Mouse (Mus musculus) lung, postnatal 4 days (tissue): ENCODE measurements around the gene Dirc2.

Experiments used
- DNase-seq, 2 experiments: peaks; one replicate each; pipeline ENCODE4 v3.0.0; 2021

Gene Dirc2

GRCm38 (mm10) chr16:35738096-35738767, 30.9 kb downstream of the Dirc2 start:
- DNase-seq: no peak

- peak; percentile 49 to 71 for DNase-seq
These were observed 35.1 kb downstream of the Dirc2 start for GRCm38 (mm10) chr16:35734038-35734437.

- no peak for DNase-seq
These were observed 37.1 kb downstream of the Dirc2 start for GRCm38 (mm10) chr16:35732096-35732495.

GRCm38 (mm10) chr16:35729151-35729738, 39.9 kb downstream of the Dirc2 start:
- DNase-seq: peak; percentile 27 to 75

- no peak for DNase-seq
These were observed 42.6 kb downstream of the Dirc2 start for GRCm38 (mm10) chr16:35726601-35727000.

GRCm38 (mm10) chr16:35724561-35724960, 44.6 kb downstream of the Dirc2 start:
- DNase-seq: no peak

GRCm38 (mm10) chr16:35717761-35718160, 51.4 kb downstream of the Dirc2 start:
- DNase-seq: no peak

- DNase-seq: no peak
These were observed 52.9 kb downstream of the Dirc2 start for GRCm38 (mm10) chr16:35716257-35716656.

GRCm38 (mm10) chr16:35715771-35716170, 53.4 kb downstream of the Dirc2 start:
- no peak for DNase-seq

GRCm38 (mm10) chr16:35715350-35715749, 53.8 kb downstream of the Dirc2 start:
- DNase-seq: no peak

- no peak for DNase-seq
These were observed 54.5 kb downstream of the Dirc2 start for GRCm38 (mm10) chr16:35714689-35715088.

- no peak for DNase-seq
These were observed 55.5 kb downstream of the Dirc2 start for GRCm38 (mm10) chr16:35713606-35714005.

- DNase-seq: no peak
These were observed 58.2 kb downstream of the Dirc2 start for GRCm38 (mm10) chr16:35711004-35711403.

GRCm38 (mm10) chr16:35707004-35707403, 62.2 kb downstream of the Dirc2 start:
- no peak for DNase-seq

- DNase-seq: no peak
These were observed 64.4 kb downstream of the Dirc2 start for GRCm38 (mm10) chr16:35704796-35705195.

- no peak for DNase-seq
These were observed 65.1 kb downstream of the Dirc2 start for GRCm38 (mm10) chr16:35703763-35704679.

GRCm38 (mm10) chr16:35701823-35702222, 67.3 kb downstream of the Dirc2 start:
- DNase-seq: no peak

GRCm38 (mm10) chr16:35696103-35696502, 73.1 kb downstream of the Dirc2 start:
- no peak for DNase-seq

GRCm38 (mm10) chr16:35694250-35694846, 74.8 kb downstream of the Dirc2 start:
- no peak for DNase-seq

- no peak for DNase-seq
These were observed 77.5 kb downstream of the Dirc2 start for GRCm38 (mm10) chr16:35691606-35692005.

- DNase-seq: no peak
These were observed 82.7 kb downstream of the Dirc2 start for GRCm38 (mm10) chr16:35686491-35686890.

GRCm38 (mm10) chr16:35685027-35685426, 84.1 kb downstream of the Dirc2 start:
- no peak for DNase-seq
